Mouse (Mus musculus): ENCODE results near the gene Slc25a11. TPM values are rescaled to one million over a fixed set of nuclear protein-coding genes. Genes with fewer than 3 reads are reported as not detected.

The Slc25a11 gene
- polyA plus RNA-seq, 1 experiment from 2014 or later = 157 TPM

GRCm38 (mm10) chr11:70615516-70616093 is 31.7 kb downstream of the Slc25a11 start, which contains the start of gene 4930544D05Rik:
TSS of gene 4930544D05Rik (plus strand) at chr11:70615848.
- 14% methylated on average over 21 of the region's 21 CpGs for WGBS
- no peaks in the 10 kb centered on the region for H3K27me3 ChIP-seq (ENCODE audit: control insufficient read depth, insufficient read depth, low read length)
- H3K4me1 ChIP-seq (ENCODE audit: control insufficient read depth, insufficient read depth, low read length) = peaks cover 4% of the 10 kb centered on the region; the same call in 1 of the 2 replicates
- H3K27ac ChIP-seq (ENCODE audit: low read length) = peak within 1 kb of the TSS; percentile 35; the same call in 1 of the 2 replicates
- H3K9ac ChIP-seq (replicated peaks; ENCODE audit: low read depth, low read length) = peak within 1 kb of the TSS; percentile 45; the same call in 1 of the 2 replicates
- H3K36me3 ChIP-seq (ENCODE audit: control insufficient read depth, insufficient read depth, low read length) = peaks cover 18% of the 10 kb centered on the region
- H3K4me3 ChIP-seq (ENCODE audit: low read depth, low read length) = peak within 1 kb of the TSS; percentile 25
- H3K9me3 ChIP-seq (ENCODE audit: control insufficient read depth, low read depth, low read length) = no peaks in the 10 kb centered on the region
- peak within 1 kb of the TSS; percentile 87 for H3K4me2 ChIP-seq (replicated peaks; ENCODE audit: low read depth, low read length)
- no peak for ATAC-seq (ENCODE audit: insufficient number of reproducible peaks, insufficient read depth, low FRiP score, low read depth)

DNA sequence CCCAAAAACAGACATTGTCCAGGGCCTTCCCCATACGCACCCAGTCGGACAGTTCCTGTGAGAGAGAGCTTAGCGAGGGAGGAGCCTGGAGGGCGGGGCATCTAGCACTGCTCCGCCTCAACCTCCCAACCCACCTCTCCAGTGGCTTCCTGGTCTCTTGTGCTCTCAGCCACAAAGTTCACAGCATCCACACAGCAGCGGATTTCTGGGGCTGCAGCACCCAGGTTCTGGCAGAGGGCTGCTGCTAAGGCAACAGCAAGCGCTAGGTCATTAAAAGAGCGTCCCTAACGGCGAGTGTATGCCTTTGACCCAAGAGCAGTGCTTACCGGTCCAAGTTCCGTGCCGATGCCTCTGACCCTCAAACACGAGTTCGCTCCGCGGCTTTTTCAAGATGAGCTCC is 32.2 kb downstream of the Slc25a11 start:
- under 1% methylated on average over 17 of the region's 17 CpGs for WGBS
- Histone ChIP-seq H3K36me3 (ENCODE audit: control insufficient read depth, insufficient read depth, low read length) (peaks cover 21% of the 10 kb centered on the region), H3K4me2 (replicated peaks; ENCODE audit: low read depth, low read length) (peak overlapping the region; percentile 87), H3K27me3 (ENCODE audit: control insufficient read depth, insufficient read depth, low read length) (no peaks in the 10 kb centered on the region), H3K9ac (replicated peaks; ENCODE audit: low read depth, low read length) (peak overlapping the region; percentile 45; the same call in 1 of the 2 replicates), H3K4me1 (ENCODE audit: control insufficient read depth, insufficient read depth, low read length) (peaks cover 4% of the 10 kb centered on the region; the same call in 1 of the 2 replicates), H3K27ac (ENCODE audit: low read length) (peak overlapping the region; percentile 35; the same call in 1 of the 2 replicates), H3K9me3 (ENCODE audit: control insufficient read depth, low read depth, low read length) (no peaks in the 10 kb centered on the region), H3K4me3 (ENCODE audit: low read depth, low read length) (peak overlapping the region; percentile 25)
- ATAC-seq (ENCODE audit: insufficient number of reproducible peaks, insufficient read depth, low FRiP score, low read depth) = peak; percentile 92

DNA sequence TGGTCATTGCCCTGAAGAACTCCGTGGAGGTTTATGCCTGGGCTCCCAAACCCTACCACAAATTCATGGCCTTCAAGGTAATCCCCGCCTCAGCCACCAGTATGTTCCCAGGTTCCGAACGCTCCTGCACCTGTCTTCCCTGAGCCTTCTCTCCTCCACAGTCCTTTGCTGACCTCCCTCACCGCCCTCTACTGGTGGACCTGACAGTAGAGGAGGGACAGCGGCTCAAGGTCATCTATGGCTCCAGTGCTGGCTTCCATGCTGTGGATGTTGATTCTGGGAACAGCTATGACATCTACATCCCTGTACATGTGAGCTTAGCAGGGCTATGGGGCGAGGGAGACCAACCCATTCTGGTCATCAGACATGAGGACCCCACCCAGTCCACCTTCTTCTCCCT is 34.8 kb downstream of the Slc25a11 start:
- Histone ChIP-seq H3K9me3 (ENCODE audit: control insufficient read depth, low read depth, low read length) (no peaks in the 10 kb centered on the region), H3K4me2 (replicated peaks; ENCODE audit: low read depth, low read length) (no peak overlapping the region), H3K27ac (ENCODE audit: low read length) (no peak overlapping the region), H3K4me3 (ENCODE audit: low read depth, low read length) (no peak overlapping the region), H3K9ac (replicated peaks; ENCODE audit: low read depth, low read length) (no peak overlapping the region), H3K4me1 (ENCODE audit: control insufficient read depth, insufficient read depth, low read length) (peaks cover 4% of the 10 kb centered on the region; the same call in 1 of the 2 replicates), H3K27me3 (ENCODE audit: control insufficient read depth, insufficient read depth, low read length) (no peaks in the 10 kb centered on the region), H3K36me3 (ENCODE audit: control insufficient read depth, insufficient read depth, low read length) (peaks cover 37% of the 10 kb centered on the region)
- WGBS = 74% methylated on average over 7 of the region's 7 CpGs
- no peak for ATAC-seq (ENCODE audit: insufficient number of reproducible peaks, insufficient read depth, low FRiP score, low read depth)

DNA sequence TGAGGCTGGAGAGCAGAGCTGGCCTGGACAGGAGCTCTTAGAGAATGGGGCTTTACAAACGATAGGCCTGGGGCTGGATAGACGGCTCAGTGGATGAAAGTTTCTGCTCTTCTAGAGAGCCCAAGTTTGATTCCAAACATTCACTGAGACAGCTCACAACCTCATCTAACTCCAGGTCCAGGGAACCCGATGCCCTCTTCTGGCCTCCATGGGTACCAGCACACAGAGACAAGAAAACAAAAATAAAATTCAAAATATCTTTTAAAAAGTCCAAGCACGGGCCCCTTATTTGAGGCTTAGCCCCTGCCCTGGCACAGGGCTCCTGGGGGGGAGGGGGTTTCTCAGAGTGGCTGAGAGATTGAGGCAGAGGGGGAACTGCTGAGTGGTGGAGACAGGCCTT is 36.5 kb downstream of the Slc25a11 start:
- 82% methylated on average over 4 of the region's 4 CpGs for WGBS

GRCm38 (mm10) chr11:70608381-70609066 is 38.8 kb downstream of the Slc25a11 start:
- Histone ChIP-seq H3K4me2 (replicated peaks; ENCODE audit: low read depth, low read length) (no peak overlapping the region), H3K36me3 (ENCODE audit: control insufficient read depth, insufficient read depth, low read length) (peaks cover 61% of the 10 kb centered on the region), H3K4me3 (ENCODE audit: low read depth, low read length) (no peak overlapping the region), H3K4me1 (ENCODE audit: control insufficient read depth, insufficient read depth, low read length) (no peaks in the 10 kb centered on the region), H3K27ac (ENCODE audit: low read length) (no peak overlapping the region), H3K9me3 (ENCODE audit: control insufficient read depth, low read depth, low read length) (no peaks in the 10 kb centered on the region), H3K27me3 (ENCODE audit: control insufficient read depth, insufficient read depth, low read length) (no peaks in the 10 kb centered on the region), H3K9ac (replicated peaks; ENCODE audit: low read depth, low read length) (no peak overlapping the region)
- whole genome bisulfite sequencing = 89% methylated on average over 26 of the region's 26 CpGs
- ATAC-seq (ENCODE audit: insufficient number of reproducible peaks, insufficient read depth, low FRiP score, low read depth) = no peak

More for the DNA sequence above, 36.5 kb downstream of the Slc25a11 start:
- Histone ChIP-seq H3K4me2 (replicated peaks; ENCODE audit: low read depth, low read length) (no peak overlapping the region), H3K27me3 (ENCODE audit: control insufficient read depth, insufficient read depth, low read length) (no peaks in the 10 kb centered on the region), H3K4me3 (ENCODE audit: low read depth, low read length) (no peak overlapping the region), H3K36me3 (ENCODE audit: control insufficient read depth, insufficient read depth, low read length) (peaks cover 48% of the 10 kb centered on the region), H3K27ac (ENCODE audit: low read length) (no peak overlapping the region), H3K9ac (replicated peaks; ENCODE audit: low read depth, low read length) (no peak overlapping the region), H3K9me3 (ENCODE audit: control insufficient read depth, low read depth, low read length) (no peaks in the 10 kb centered on the region), H3K4me1 (ENCODE audit: control insufficient read depth, insufficient read depth, low read length) (peaks cover 4% of the 10 kb centered on the region; the same call in 1 of the 2 replicates)
- no peak for ATAC-seq (ENCODE audit: insufficient number of reproducible peaks, insufficient read depth, low FRiP score, low read depth)

- ATAC-seq (ENCODE audit: insufficient number of reproducible peaks, insufficient read depth, low FRiP score, low read depth) = no peak
- H3K9ac ChIP-seq (replicated peaks; ENCODE audit: low read depth, low read length) = no peak overlapping the region
- H3K36me3 ChIP-seq (ENCODE audit: control insufficient read depth, insufficient read depth, low read length) = peaks cover 53% of the 10 kb centered on the region
- no peaks in the 10 kb centered on the region for H3K4me1 ChIP-seq (ENCODE audit: control insufficient read depth, insufficient read depth, low read length)
- WGBS = 84% methylated on average over 9 of the region's 9 CpGs
- H3K9me3 ChIP-seq (ENCODE audit: control insufficient read depth, low read depth, low read length) = no peaks in the 10 kb centered on the region
- H3K27ac ChIP-seq (ENCODE audit: low read length) = no peak overlapping the region
- no peak overlapping the region for H3K4me2 ChIP-seq (replicated peaks; ENCODE audit: low read depth, low read length)
- H3K27me3 ChIP-seq (ENCODE audit: control insufficient read depth, insufficient read depth, low read length) = no peaks in the 10 kb centered on the region
- H3K4me3 ChIP-seq (ENCODE audit: low read depth, low read length) = no peak overlapping the region
Measured at GRCm38 (mm10) chr11:70607611-70608010, 39.7 kb downstream of the Slc25a11 start.

DNA sequence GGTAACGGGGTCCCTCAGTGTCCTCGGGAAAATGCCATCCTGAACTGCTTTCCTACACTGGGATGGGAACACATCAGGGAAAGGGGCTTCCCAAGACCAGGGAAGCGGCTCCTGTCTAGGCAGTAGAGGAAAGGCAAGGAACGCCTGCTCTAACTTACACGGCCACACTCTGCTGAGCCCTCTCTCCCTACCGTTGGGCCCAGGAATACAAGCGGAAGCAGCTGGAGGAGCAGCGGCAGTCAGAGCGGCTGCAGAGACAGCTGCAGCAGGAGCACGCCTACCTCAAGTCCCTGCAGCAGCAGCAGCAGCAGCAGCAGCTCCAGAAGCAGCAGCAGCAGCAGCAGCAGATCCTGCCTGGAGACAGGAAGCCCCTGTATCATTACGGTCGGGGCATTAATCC is 40.6 kb downstream of the Slc25a11 start:
- Histone ChIP-seq H3K4me2 (replicated peaks; ENCODE audit: low read depth, low read length) (no peak overlapping the region), H3K36me3 (ENCODE audit: control insufficient read depth, insufficient read depth, low read length) (peaks cover 50% of the 10 kb centered on the region), H3K9ac (replicated peaks; ENCODE audit: low read depth, low read length) (no peak overlapping the region), H3K27ac (ENCODE audit: low read length) (no peak overlapping the region), H3K9me3 (ENCODE audit: control insufficient read depth, low read depth, low read length) (no peaks in the 10 kb centered on the region), H3K27me3 (ENCODE audit: control insufficient read depth, insufficient read depth, low read length) (no peaks in the 10 kb centered on the region), H3K4me3 (ENCODE audit: low read depth, low read length) (no peak overlapping the region), H3K4me1 (ENCODE audit: control insufficient read depth, insufficient read depth, low read length) (no peaks in the 10 kb centered on the region)
- WGBS = 66% methylated on average over 12 of the region's 12 CpGs
- no peak for ATAC-seq (ENCODE audit: insufficient number of reproducible peaks, insufficient read depth, low FRiP score, low read depth)

DNA sequence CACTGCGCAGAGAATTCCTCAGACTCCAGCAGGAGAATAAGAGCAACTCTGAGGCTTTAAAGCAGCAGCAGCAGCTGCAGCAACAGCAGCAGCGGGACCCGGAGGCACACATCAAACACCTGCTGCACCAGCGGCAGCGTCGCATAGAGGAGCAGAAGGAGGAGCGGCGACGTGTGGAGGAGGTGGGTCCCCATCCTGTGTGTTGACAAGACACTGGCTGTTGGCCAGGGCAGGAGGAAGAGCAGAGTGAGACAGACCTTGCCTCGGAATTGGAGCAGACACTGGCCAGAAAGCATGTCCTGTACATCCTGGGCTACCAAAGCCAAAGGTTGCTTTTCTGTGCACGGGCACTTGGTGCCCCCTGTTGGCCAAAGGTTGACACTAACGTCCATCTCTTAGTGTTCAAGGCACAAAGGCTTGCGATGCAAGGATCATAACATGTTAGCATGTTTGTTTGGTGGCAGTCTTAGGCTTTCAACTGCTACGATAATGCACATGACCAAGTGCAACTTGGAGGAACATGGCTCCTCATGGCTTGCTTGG is 42.2 kb downstream of the Slc25a11 start:
- no peaks in the 10 kb centered on the region for H3K9me3 ChIP-seq (ENCODE audit: control insufficient read depth, low read depth, low read length)
- no peak overlapping the region for H3K4me2 ChIP-seq (replicated peaks; ENCODE audit: low read depth, low read length)
- no peaks in the 10 kb centered on the region for H3K4me1 ChIP-seq (ENCODE audit: control insufficient read depth, insufficient read depth, low read length)
- peaks cover 46% of the 10 kb centered on the region for H3K36me3 ChIP-seq (ENCODE audit: control insufficient read depth, insufficient read depth, low read length)
- no peaks in the 10 kb centered on the region for H3K27me3 ChIP-seq (ENCODE audit: control insufficient read depth, insufficient read depth, low read length)
- 54% methylated on average over 14 of the region's 14 CpGs for WGBS
- H3K27ac ChIP-seq (ENCODE audit: low read length) = no peak overlapping the region
- 0 out of 2 replicates have a peak, but pooled peaks have one; percentile 23 for ATAC-seq (ENCODE audit: insufficient number of reproducible peaks, insufficient read depth, low FRiP score, low read depth)
- H3K9ac ChIP-seq (replicated peaks; ENCODE audit: low read depth, low read length) = no peak overlapping the region
- no peak overlapping the region for H3K4me3 ChIP-seq (ENCODE audit: low read depth, low read length)

Measured in stomach, embryonic 14.5 days (tissue).